Mouse (Mus musculus) liver, adult 2 months (tissue): ENCODE results near the gene Stpg4.

Experiments used
- CTCF ChIP-seq: fragments of 200-500 bp; IDR thresholded peaks from 2 replicates; pipeline ENCODE4 v1.5.1; 2011; ENCODE audit warnings: low read depth, low read length, control low read depth
- POLR2A ChIP-seq: fragments of 200-500 bp; IDR thresholded peaks from 2 replicates; pipeline ENCODE4 v1.6.1; 2011; ENCODE audit warnings: low read length, control low read depth; ENCODE audit not compliant: insufficient read depth; ENCODE audit errors: extremely low read depth

GRCm38 (mm10) chr17:87345252-87345593 is 82.3 kb downstream of the Stpg4 start:
- TF ChIP-seq POLR2A = no peak
- no peak for TF ChIP-seq CTCF
